ENCODE assay signal across 9 mouse cellular contexts in the genomic region with DNA sequence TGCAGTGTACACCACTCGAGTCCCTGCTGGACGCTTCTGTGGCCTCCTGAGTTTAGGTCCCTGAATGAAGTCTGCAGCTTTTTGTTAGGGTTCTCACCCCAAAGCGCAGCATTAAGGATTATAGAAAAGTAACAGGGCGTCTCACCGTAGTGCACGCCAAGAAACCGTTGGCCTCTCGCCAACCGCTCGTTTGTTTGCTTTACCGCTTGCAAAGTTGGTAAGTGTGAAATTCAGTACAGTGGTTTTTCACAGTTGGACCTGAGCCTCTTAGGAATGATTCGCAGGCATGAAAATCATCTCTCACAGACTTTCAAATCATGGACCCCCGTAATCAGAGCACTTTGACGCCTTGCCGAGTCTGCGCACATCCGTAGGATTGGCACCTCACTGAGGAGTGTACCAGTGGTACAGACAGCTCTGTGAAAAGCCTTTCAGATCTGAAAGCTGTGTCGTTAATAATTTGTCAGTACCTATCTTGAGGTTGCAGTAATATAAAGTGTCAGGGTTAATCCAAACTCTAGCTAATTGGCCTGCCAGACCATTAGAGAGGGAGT.
DNase-seq lines count a peak whose midpoint lies in the region; ATAC-seq lines count a peak whose summit lies in the region.
"Had no signal": no experiment of that assay in that cellular context is flagged by ENCODE, and none has a peak within 500 bp of the region (broad histone marks: within the 10 kb centered on the region; RNA-seq: fewer than 3 reads in every experiment).

No protein-coding gene starts in this region.

- no peak overlapping the region for H3K9ac ChIP-seq in kidney, embryonic 16.5 days (replicated peaks; ENCODE audit: low read length)
- no peak overlapping the region for H3K9ac ChIP-seq in midbrain, embryonic 15.5 days
- H3K9ac ChIP-seq: embryonic facial prominence, embryonic 13.5 days had no signal

- peaks cover 63% of the 10 kb centered on the region for H3K36me3 ChIP-seq in kidney, embryonic 16.5 days (ENCODE audit: insufficient read depth, low read length)
- H3K36me3 ChIP-seq in midbrain, embryonic 15.5 days (replicated peaks): peaks cover 32% of the 10 kb centered on the region

- 76% methylated on average over 18 of the region's 18 CpGs for WGBS in kidney, embryonic 16.5 days
- WGBS in midbrain, embryonic 15.5 days: 46% methylated on average over 18 of the region's 18 CpGs

- no peaks in the 10 kb centered on the region for H3K9me3 ChIP-seq in kidney, embryonic 16.5 days (ENCODE audit: low read length)
- no peaks in the 10 kb centered on the region for H3K9me3 ChIP-seq in midbrain, embryonic 15.5 days
- H3K9me3 ChIP-seq: embryonic facial prominence, embryonic 13.5 days had no signal

- no peaks in the 10 kb centered on the region for H3K4me1 ChIP-seq in kidney, embryonic 16.5 days (ENCODE audit: insufficient read depth, low read length)
- H3K4me1 ChIP-seq in midbrain, embryonic 15.5 days: 0 out of 2 replicates have a peak, but pooled peaks cover 2% of the 10 kb centered on the region

- peak; percentile 23 for DNase-seq in adrenal gland, postnatal 25 days
- DNase-seq in adrenal gland, adult (ENCODE audit: inconsistent age in 2 of 2, low spot score in 1 of 2): no peak
- DNase-seq in kidney, postnatal 14 days: peak; percentile 22
- peak; percentile 26 to 34 for DNase-seq in left cerebral cortex, adult 8-10 months (ENCODE audit: low spot score in 2 of 2)
- no peak for DNase-seq in adrenal gland, adult 8-10 months

- H3K27me3 ChIP-seq in kidney, embryonic 16.5 days (ENCODE audit: insufficient read depth, low read length): no peaks in the 10 kb centered on the region
- H3K27me3 ChIP-seq in midbrain, embryonic 15.5 days (replicated peaks): no peaks in the 10 kb centered on the region
- H3K27me3 ChIP-seq: embryonic facial prominence, embryonic 13.5 days had no signal

- no peak for ATAC-seq in kidney, embryonic 16.5 days (ENCODE audit: low FRiP score, low TSS enrichment)
- ATAC-seq in midbrain, embryonic 15.5 days (replicated peaks): peak; percentile 77
- no peak for ATAC-seq in activated CD4-positive, CD25-positive, alpha-beta regulatory T cell, adult 4 months

- no peak overlapping the region for H3K4me3 ChIP-seq in kidney, embryonic 16.5 days (ENCODE audit: low read length)
- no peak overlapping the region for H3K4me3 ChIP-seq in midbrain, embryonic 15.5 days
- H3K4me3 ChIP-seq: embryonic facial prominence, embryonic 13.5 days had no signal

- no peak overlapping the region for H3K27ac ChIP-seq in kidney, embryonic 16.5 days (ENCODE audit: low read length)
- H3K27ac ChIP-seq in midbrain, embryonic 15.5 days: no peak overlapping the region
- H3K27ac ChIP-seq: embryonic facial prominence, embryonic 13.5 days had no signal

- H3K4me2 ChIP-seq in kidney, embryonic 16.5 days (replicated peaks; ENCODE audit: low read depth, low read length): no peak overlapping the region
- no peak overlapping the region for H3K4me2 ChIP-seq in midbrain, embryonic 15.5 days
- H3K4me2 ChIP-seq: embryonic facial prominence, embryonic 13.5 days had no signal

Comparison
In these comparisons a context has a peak if more than half of its experiments do, and no peak if none do; other contexts are left out.
1. DNase-seq: peak in adrenal gland, postnatal 25 days (single experiment), kidney, postnatal 14 days (single experiment) and left cerebral cortex, adult 8-10 months (2 of 2); none in adrenal gland, adult (0 of 2) and adrenal gland, adult 8-10 months (single experiment).